Mouse (Mus musculus) CH12.LX (cell line): ENCODE measurements at regions not wholly inside any gene's neighbourhood (a gene's known extent, or its start where the extent isn't known, plus 50 kb on each side); places are given as distances from the start of the nearest gene placed in this dataset.

ENCODE experiments used
- DNase-seq: peaks from one replicate; pipeline ENCODE4 v3.0.0-alpha.2; 2013; ENCODE audit errors: extremely low read depth
- H3K27ac ChIP-seq: 2 replicates; pipeline ENCODE4 v1.5.1; 2012; ENCODE audit warnings: low read depth, mild to moderate bottlenecking, control low read depth, moderate library complexity; ENCODE audit not compliant: insufficient read depth
- H3K27me3 ChIP-seq: replicated peaks from 2 replicates; pipeline ENCODE3; 2012; ENCODE audit warnings: inconsistent platforms
- H3K36me3 ChIP-seq, 2 experiments: replicated peaks in 1 of 2; 2 replicates each; pipeline versions ENCODE3 to v1.6.1; 2012; ENCODE audit warnings: inconsistent platforms in 1 of 2, low read length in 1 of 2, mild to moderate bottlenecking in 1 of 2, mixed read lengths in 1 of 2, moderate library complexity in 1 of 2; ENCODE audit not compliant: control insufficient read depth in 1 of 2, insufficient read depth in 1 of 2
- H3K4me1 ChIP-seq, 2 experiments: 2 replicates each; pipeline ENCODE4 v1.6.1; 2012; ENCODE audit warnings: inconsistent platforms in 1 of 2, moderate library complexity in 1 of 2; ENCODE audit not compliant: insufficient read depth in 2 of 2, control insufficient read depth in 1 of 2
- H3K4me2 ChIP-seq: 2 replicates; pipeline ENCODE4 v1.6.1; 2012; ENCODE audit warnings: low read depth, mild to moderate bottlenecking, control low read depth; ENCODE audit not compliant: poor library complexity, insufficient read depth, severe bottlenecking
- H3K4me3 ChIP-seq, 3 experiments: fragments of 150-350 bp in 1 of 3; sonication (generic) in 1 of 3; replicated peaks in 1 of 3; 2 replicates each; pipeline versions ENCODE3 to v1.5.1; 2011 to 2012; ENCODE audit warnings: low read depth in 2 of 3, low read length in 2 of 3, mild to moderate bottlenecking in 2 of 3, moderate library complexity in 2 of 3, control low read depth in 1 of 3, improper control_type of control experiment in 1 of 3, inconsistent platforms in 1 of 3, mixed read lengths in 1 of 3; ENCODE audit not compliant: poor library complexity in 1 of 3
- H3K79me2 ChIP-seq: replicated peaks from 2 replicates; pipeline ENCODE4 v1.6.1; 2012; ENCODE audit warnings: mild to moderate bottlenecking, moderate library complexity; ENCODE audit not compliant: control insufficient read depth, poor library complexity, insufficient read depth, severe bottlenecking; ENCODE audit errors: extremely low read depth
- H3K9ac ChIP-seq: 2 replicates; pipeline ENCODE4 v1.6.1; 2012; ENCODE audit warnings: low read depth, mild to moderate bottlenecking, control low read depth, moderate library complexity; ENCODE audit not compliant: insufficient read depth
- H3K9me3 ChIP-seq: replicated peaks from 2 replicates; pipeline ENCODE3; 2012; ENCODE audit warnings: low read length, inconsistent platforms, mixed read lengths
- CHD1 ChIP-seq: IDR thresholded peaks from 2 replicates; pipeline ENCODE4 v1.6.1; 2012; ENCODE audit warnings: low read depth, low read length, improper control_type of control experiment, inconsistent platforms
- E2F4 ChIP-seq: IDR thresholded peaks from 2 replicates; pipeline ENCODE4 v1.6.1; 2011; ENCODE audit warnings: low read depth, low read length, improper control_type of control experiment; ENCODE audit not compliant: insufficient replicate concordance
- ELF1 ChIP-seq: IDR thresholded peaks from 2 replicates; pipeline ENCODE4 v1.6.1; 2014; ENCODE audit warnings: low read depth, mild to moderate bottlenecking, inconsistent platforms, low read length, improper control_type of control experiment
- EP300 ChIP-seq: IDR thresholded peaks from 2 replicates; pipeline ENCODE4 v1.6.1; 2011; ENCODE audit warnings: low read length, improper control_type of control experiment
- JUN ChIP-seq: IDR thresholded peaks from 2 replicates; pipeline ENCODE4 v1.6.1; 2011; ENCODE audit warnings: low read depth, mild to moderate bottlenecking, low read length, improper control_type of control experiment, moderate library complexity; ENCODE audit not compliant: insufficient read depth
- JUND ChIP-seq: conservative IDR thresholded peaks from 2 replicates; pipeline ENCODE4 v1.6.1; 2011; ENCODE audit warnings: low read depth, low read length, improper control_type of control experiment
- KAT2A ChIP-seq: IDR thresholded peaks from 2 replicates; pipeline ENCODE4 v1.6.1; 2012; ENCODE audit warnings: low read length, improper control_type of control experiment, inconsistent platforms; ENCODE audit not compliant: insufficient replicate concordance
- MAX ChIP-seq: IDR thresholded peaks from 2 replicates; pipeline ENCODE4 v1.6.1; 2011; ENCODE audit warnings: low read length, improper control_type of control experiment
- MEF2A ChIP-seq: IDR thresholded peaks from 2 replicates; pipeline ENCODE4 v1.6.1; 2014; ENCODE audit warnings: low read depth, mild to moderate bottlenecking, inconsistent platforms, low read length, improper control_type of control experiment, borderline replicate concordance
- MXI1 ChIP-seq: IDR thresholded peaks from 2 replicates; pipeline ENCODE4 v1.6.1; 2011; ENCODE audit warnings: mild to moderate bottlenecking, low read depth, low read length, improper control_type of control experiment
- PAX5 ChIP-seq: IDR thresholded peaks from 2 replicates; pipeline ENCODE4 v1.6.1; 2012; ENCODE audit warnings: low read length, inconsistent platforms, mixed read lengths
- SIN3A ChIP-seq: IDR thresholded peaks from 2 replicates; pipeline ENCODE4 v1.6.1; 2012; ENCODE audit warnings: low read length, improper control_type of control experiment, inconsistent platforms
- SMC3 ChIP-seq: IDR thresholded peaks from 2 replicates; pipeline ENCODE4 v1.6.1; 2011; ENCODE audit warnings: low read depth, low read length, improper control_type of control experiment
- TBP ChIP-seq: conservative IDR thresholded peaks from 2 replicates; pipeline ENCODE4 v1.6.1; 2011; ENCODE audit warnings: low read depth, low read length, improper control_type of control experiment
- UBTF ChIP-seq: IDR thresholded peaks from 2 replicates; pipeline ENCODE4 v1.6.1; 2012; ENCODE audit warnings: low read depth, mild to moderate bottlenecking, inconsistent platforms, low read length, improper control_type of control experiment, moderate library complexity
- USF1 ChIP-seq: IDR thresholded peaks from 2 replicates; pipeline ENCODE4 v1.6.1; 2014; ENCODE audit warnings: low read depth, mild to moderate bottlenecking, inconsistent platforms, low read length, improper control_type of control experiment
- ZC3H11A ChIP-seq: IDR thresholded peaks from 2 replicates; pipeline ENCODE4 v1.6.1; 2012; ENCODE audit warnings: low read depth, mild to moderate bottlenecking, inconsistent platforms, low read length, improper control_type of control experiment
- ZKSCAN1 ChIP-seq: IDR thresholded peaks from 2 replicates; pipeline ENCODE4 v1.6.1; 2012; ENCODE audit warnings: low read depth, inconsistent platforms, low read length, improper control_type of control experiment, borderline replicate concordance
- ZMIZ1 ChIP-seq: IDR thresholded peaks from 2 replicates; pipeline ENCODE4 v1.6.1; 2012; ENCODE audit warnings: low read depth, mild to moderate bottlenecking, inconsistent platforms, low read length, improper control_type of control experiment
- ZNF384 ChIP-seq: IDR thresholded peaks from 2 replicates; pipeline ENCODE4 v1.6.1; 2012; ENCODE audit warnings: low read depth, low read length, improper control_type of control experiment, inconsistent platforms
- dilution Hi-C: fragments of 300-500 bp; cut with MboI; formaldehyde crosslinking; loops from 2 replicates; pipeline ENCODE4 v1.14.3; 2020; ENCODE audit warnings: low sequenced_read_pairs; ENCODE audit not compliant: extremely low pct_unique_long_range_greater_than_20kb, extremely low pct_ligation_motif_present
- in situ Hi-C: fragments of 300-500 bp; cut with MboI; formaldehyde crosslinking; loops from 3 replicates; pipeline ENCODE4 v1.14.3; 2019; ENCODE audit warnings: low sequenced_read_pairs, low pct_ligation_motif_present, low pct_unique_long_range_greater_than_20kb, mixed read lengths

DNA sequence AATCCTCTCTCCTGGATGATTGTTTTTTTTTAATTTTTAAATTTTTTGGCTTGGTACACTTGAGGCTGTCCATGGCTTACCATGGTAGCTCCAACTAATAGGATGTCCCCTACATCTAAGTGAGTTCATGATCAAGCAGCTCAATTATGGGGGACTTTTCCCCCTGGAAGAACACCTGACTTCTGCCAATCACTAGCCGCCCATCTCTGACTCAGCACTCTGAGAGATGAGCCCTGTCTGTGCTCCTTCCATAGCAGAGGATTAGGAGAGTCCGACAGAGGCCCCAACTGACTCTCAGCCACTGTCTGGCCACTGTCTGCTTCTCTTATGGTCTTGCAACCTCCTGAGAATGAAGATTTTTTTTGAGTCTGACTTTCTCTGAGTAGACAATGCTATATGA lies 145.7 kb upstream of the Egln3 start:
- no peak for DNase-seq
- Histone ChIP-seq H3K4me1 (peaks cover 3 to 12% of the 10 kb centered on the region in 2 experiments; a peak in 3 of 4 replicates), H3K27me3 (no peaks in the 10 kb centered on the region), H3K9ac (no peak overlapping the region), H3K79me2 (no peaks in the 10 kb centered on the region), H3K9me3 (no peaks in the 10 kb centered on the region), H3K36me3 (no peaks in the 10 kb centered on the region), H3K27ac (no peak overlapping the region), H3K4me2 (no peak overlapping the region), H3K4me3 (no peak overlapping the region)
- dilution Hi-C loops, result no loop called here
- in situ Hi-C loops, result loop anchor here (10.0 kb wide), 1 partner anchor 245 kb away; no protein-coding TSS in a partner anchor
- TF ChIP-seq EP300, result no peak
- no peak for TF ChIP-seq UBTF
- no peak for TF ChIP-seq ZC3H11A

DNA sequence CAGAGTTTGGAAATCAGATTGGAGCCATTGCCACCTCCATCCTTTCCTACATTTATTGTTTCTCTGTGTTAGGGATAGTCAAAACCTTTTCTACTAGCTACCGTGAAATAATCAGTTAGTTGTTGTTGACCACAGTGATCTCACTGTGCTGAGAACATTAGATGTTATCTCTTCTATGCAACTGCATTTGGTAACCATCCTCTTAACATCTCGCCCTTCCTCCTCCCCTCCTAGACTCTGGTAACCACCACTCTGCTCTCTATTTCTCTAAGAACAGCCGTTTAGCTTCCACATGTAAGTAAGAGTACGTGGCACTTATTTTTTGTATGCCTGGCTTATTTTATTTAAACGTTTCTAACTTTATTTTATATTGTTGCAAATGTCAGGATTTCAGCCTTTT lies 139.8 kb upstream of the Egln3 start:
- TF ChIP-seq ZMIZ1 (no peak), TBP (no peak), MEF2A (no peak), MAX (no peak), CHD1 (no peak), PAX5 (no peak), JUND (no peak), JUN (no peak), E2F4 (no peak), KAT2A (no peak), ELF1 (no peak), ZC3H11A (no peak), MXI1 (no peak), SMC3 (no peak), ZKSCAN1 (no peak), ZNF384 (no peak), SIN3A (no peak), USF1 (no peak)
- Histone ChIP-seq H3K4me1 (no peaks in the 10 kb centered on the region), H3K4me2 (no peak overlapping the region), H3K27me3 (no peaks in the 10 kb centered on the region), H3K36me3 (no peaks in the 10 kb centered on the region), H3K9me3 (no peaks in the 10 kb centered on the region), H3K9ac (no peak overlapping the region), H3K27ac (no peak overlapping the region), H3K79me2 (no peaks in the 10 kb centered on the region), H3K4me3 (no peak overlapping the region)
- DNase-seq, result no peak
- dilution Hi-C loops, result no loop called here
- in situ Hi-C loops, result loop anchor here (10.0 kb wide), 1 partner anchor 239 kb away; no protein-coding TSS in a partner anchor
